Mouse (Mus musculus) layer of hippocampus, adult 11-12 months (tissue): ENCODE results near the gene AB124611.
"Not testable (repeated sequence)": the region's sequence is repeated elsewhere in the genome, so short reads cannot be mapped to it uniquely, and the experiment has no call there.

Experiments
- DNase-seq: peaks from one replicate; pipeline ENCODE4 v3.0.0; 2022; ENCODE audit warnings: low spot score

Gene AB124611

DNA sequence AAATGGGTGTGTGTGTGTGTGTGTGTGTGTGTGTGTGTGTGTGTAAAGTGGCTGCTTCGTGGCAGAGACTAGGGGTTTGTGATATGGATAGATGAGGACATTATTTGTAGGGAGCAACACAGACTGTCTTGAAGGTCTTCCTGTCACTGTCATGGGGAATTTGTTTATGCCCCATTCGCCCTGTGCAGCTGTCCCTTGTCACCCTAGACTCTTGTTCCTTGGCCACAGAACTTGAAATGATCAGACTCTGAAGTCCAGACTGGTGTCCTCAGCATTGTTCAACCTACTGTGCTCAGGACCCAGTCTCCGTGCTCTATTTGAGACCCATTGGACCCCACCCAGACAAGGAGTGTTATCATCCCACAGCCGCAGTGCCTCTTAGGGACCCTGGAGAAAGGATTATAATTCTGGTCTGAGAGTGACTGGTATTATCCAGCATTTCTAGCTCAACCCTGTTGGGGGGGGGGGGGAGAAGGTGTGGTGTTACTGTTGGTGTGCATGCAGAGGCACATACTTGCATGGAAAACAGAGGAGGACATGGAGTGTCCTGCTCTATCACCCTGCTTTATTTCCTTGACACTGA lies 39.1 kb downstream of the AB124611 start:
- DNase-seq: no peak

DNA sequence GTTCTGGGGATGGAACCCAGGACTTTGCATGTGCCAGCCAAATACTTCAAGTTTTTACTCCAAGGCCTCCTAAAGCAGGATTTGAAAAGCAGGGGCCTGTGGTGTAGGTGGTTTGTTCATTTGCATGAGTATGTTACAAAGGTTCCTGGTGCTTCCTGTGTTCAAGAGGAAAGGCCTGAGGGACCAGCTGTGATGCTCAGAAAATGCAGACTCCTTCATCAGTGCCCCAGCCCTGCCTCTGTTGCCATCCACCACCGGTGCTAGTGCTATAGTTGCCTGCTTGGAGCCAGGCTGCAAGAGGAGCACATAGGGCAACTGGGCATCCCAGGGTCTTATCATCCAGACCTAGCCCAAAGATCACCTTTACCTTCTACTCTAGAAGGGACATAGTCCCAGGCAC lies 40.6 kb downstream of the AB124611 start:
- DNase-seq: no peak

DNA sequence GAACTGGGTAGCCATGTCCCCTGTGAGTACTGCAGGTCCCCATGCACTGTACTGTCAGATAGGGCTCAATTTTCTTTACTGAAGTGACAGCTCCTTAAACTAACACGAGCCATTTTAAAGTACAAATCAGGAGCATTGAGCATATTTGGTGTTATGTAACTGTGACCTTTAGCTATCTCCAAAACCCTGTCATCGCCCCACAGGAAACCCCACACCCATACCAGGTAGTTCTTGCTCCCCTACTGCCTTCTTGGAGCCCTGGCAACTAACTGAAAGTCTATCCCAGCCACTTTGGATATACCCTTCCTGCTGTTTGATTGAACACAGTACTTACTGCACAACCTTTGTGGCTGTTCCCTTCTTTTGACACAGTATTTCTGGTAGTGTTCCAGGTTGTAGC lies 41.1 kb downstream of the AB124611 start:
- DNase-seq: no peak

DNA sequence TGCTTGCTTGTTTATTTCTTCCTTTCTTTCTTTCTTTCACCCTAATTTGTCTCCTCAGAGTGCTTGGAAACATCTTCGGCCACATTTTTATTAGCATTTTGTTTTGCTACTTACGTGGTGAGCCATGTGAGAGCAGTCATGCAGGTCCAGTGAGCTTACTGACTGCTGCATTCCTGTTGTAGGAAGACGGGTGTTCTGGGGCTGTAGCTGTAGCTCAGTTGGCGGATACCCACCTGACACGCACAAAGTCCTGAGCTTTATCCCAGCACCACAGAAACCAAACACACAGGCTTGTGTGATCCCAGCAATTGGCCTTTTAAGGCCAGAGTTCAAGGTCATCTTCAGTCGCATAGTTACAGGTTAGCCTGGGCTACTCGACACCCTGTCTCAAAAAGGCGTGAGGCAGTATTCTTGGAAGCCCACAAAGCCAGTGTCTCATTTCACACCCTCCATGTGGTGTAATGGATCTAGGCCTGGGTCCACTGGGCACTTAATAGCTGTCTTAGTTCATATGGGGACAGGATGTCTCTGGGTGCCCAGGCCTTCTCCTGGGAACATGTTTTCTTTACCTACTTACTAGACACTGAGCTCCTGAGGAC lies 42.8 kb downstream of the AB124611 start:
- no peak for DNase-seq

DNA sequence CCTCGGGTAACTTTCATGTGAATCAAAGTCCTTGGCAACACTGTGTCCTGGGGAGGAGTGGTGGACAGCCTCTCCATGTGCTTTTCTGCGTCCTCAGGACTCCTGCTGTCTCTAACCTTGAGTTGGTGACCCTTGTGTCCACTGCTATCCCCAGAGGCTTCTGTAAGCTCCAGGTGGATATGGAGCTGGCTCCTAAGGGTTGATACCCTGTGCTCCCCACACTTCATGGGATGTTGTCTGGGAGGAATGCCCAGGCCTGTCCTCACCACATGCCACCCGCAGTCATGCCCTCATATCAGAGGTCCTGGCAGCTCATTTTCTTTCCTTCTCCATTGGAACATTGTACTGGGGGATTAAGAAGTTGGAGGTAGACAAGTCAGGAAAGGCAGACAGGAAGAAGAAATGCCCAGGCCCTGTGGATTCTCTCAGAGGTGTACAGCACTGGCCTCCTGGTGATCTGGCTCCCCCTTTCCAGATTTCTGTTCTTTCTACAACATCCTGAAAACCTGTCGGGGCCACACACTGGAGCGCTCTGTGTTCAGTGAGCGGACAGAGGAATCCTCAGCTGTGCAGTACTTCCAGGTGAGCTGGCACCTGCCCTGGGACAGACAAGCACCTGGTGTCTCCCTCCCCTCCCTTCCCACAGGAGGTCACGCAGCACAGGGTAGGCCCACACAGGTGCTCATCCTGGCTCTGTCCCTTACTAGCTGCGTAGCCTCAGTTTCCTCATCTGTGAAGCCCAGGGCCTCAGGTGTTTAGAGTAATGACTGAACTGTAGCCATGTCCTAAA lies 48.2 kb downstream of the AB124611 start:
- DNase-seq: no peak

DNA sequence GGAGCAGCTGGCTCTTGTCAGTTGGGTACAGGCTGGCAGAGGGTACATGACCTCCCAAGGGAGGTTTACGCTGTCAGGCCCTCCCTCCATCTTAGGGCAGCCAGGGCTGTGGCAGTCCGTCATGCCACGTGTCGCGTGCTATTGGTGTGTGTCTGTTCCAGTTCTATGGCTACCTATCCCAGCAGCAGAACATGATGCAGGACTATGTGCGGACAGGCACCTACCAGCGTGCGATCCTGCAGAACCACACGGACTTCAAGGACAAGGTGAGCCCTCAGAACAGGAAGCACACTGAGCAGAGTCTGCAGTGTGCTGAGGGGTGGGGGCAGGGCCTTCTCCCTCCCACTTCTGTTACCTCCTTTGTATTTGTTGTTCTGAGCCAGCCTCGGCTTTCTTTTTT lies 49.3 kb downstream of the AB124611 start:
- no peak for DNase-seq

DNA sequence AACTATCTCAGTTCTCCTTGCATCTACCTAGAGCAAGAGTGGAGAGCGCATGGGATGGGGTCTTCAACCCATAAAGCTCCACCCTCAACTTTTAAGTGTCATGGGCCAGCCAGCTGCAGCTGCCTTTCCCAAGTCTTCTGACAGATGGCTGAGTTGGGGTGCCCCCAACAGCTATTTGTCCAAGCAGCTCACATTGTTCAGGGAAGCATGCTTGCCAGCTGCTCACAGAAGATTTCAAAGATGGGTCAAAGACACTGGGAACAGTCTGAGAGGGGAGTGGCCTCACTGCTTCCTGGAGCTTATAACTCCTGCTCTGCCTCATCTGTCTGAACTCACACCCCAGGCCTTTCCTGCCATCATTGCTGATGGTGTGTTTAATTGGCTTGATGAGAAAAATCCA lies 50.3 kb downstream of the AB124611 start:
- DNase-seq: no peak

DNA sequence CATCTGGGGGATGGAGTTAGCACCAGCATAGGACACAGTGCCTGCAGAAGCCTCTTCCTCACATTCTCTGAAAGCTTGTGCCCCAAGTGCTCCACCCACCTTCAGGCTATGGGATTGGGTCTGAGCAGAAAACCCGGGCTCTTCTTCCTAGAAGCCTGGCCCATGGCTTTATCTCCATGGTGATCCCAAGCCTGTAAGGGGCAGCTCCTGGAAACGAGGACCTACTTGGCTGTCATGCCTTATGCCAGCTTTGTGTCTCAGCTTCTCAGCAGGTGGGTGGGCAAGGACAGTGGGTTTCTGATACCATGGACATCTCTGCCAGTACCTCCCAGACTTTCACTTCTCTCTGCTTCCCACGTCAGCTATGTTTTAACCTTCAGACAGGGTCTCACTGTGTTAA lies 52.2 kb downstream of the AB124611 start:
- no peak for DNase-seq

DNA sequence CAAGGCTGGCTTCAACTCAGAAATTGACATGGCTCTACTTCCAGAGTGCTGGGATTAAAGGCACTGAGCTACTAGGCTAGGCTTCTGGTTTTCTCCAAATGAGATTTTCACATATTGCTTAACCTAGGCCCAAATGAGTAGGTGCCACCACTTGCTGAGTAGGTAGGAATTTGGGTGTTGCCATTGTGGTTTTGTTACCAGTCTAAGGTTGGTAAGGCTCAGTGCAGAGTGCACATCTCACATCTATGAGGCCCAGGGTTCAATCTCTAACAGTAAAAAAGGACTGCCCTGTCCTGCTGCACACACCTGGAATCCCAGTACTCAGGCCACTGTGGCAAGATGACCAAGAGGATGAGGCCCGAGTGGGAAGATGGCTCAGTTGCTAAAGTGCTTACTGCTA lies 59.4 kb downstream of the AB124611 start:
- DNase-seq: no peak

DNA sequence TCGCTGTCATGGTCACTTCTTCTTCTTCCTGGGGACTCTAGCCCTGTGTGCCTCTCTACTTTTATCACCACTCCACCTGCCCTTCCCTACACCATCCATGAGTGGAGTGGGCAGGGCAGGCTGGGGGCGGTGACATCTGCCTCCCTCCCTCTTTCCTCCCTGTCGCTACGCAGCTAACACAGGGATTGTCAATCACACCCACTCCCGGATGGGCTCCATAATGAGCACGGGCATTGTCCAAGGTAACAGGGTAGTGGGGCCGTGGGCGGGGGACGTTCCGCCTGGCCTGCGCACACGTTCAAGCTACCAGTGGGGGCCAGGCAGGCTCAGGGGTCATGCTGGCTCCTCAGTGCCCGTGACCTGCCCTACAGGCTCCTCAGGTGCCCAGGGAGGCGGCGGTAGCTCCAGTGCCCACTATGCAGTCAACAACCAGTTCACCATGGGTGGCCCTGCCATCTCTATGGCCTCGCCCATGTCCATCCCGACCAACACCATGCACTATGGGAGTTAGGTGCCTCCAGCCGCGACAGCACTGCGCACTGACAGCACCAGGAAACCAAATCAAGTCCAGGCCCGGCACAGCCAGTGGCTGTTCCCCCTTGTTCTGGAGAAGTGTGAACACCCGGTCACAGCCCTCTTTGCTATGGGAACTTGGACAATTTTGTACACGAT lies 61.8 kb downstream of the AB124611 start:
- DNase-seq: no peak

DNA sequence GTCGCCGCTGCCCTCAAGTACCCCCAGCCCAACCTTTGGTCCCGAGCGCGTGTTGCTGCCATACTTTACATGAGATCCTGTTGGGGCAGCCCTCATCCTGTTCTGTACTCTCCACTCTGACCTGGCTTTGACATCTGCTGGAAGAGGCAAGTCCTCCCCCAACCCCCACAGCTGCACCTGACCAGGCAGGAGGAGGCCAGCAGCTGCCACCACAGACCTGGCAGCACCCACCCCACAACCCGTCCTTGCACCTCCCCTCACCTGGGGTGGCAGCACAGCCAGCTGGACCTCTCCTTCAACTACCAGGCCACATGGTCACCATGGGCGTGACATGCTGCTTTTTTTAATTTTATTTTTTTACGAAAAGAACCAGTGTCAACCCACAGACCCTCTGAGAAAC lies 62.4 kb downstream of the AB124611 start:
- DNase-seq: no peak

DNA sequence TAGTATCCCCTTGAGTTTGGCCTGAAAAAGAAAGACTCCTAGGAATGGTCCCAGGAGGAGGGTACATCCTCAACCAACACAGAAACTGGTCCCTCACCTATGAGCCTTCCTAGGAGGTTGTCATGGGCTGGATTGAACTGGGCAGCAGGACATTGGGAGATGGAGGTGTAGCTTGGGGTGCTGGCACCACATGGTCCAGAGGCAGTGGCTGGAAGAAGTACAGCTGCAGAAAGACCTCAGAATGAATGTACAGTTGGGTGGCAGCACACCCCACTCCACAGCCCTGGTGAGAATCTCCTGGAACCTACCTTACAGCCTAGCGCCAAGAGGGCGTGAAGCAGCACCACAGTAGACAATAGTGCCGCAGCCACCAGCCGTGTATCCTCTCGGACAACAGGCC lies 63.6 kb downstream of the AB124611 start:
- DNase-seq: no peak

DNA sequence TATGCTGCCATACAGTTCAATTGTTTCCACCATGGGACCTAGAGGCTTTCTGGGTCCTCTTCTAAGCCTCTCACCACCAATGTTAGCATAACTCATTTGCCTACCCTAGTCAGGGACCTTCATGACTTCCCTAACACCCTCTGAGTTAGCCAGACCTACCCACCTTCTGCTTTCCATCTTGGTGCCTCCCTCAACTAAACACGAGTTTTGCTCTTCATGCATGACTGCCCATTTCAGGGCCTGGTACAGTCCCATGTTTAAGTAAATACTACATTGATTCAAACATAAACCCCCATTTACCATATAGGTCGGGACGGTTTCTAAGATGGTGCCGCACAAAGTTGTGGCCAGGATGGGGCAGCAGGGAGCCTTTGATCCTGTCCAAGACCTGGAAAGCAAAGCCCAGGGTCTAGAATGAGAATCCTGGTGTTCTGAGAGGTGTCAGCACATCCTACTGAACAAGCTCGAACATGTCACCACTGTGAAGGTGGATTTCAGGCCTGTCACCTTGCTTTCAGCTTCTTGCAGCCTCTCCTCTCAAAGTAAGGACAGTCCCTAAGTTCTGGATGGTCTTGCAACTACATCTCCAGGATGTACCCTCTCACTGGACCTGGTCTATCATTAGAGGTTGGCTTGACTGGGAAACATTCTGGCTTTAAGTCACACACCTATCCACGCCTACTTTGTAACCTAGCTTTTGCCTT lies 65.3 kb downstream of the AB124611 start:
- DNase-seq: no peak

DNA sequence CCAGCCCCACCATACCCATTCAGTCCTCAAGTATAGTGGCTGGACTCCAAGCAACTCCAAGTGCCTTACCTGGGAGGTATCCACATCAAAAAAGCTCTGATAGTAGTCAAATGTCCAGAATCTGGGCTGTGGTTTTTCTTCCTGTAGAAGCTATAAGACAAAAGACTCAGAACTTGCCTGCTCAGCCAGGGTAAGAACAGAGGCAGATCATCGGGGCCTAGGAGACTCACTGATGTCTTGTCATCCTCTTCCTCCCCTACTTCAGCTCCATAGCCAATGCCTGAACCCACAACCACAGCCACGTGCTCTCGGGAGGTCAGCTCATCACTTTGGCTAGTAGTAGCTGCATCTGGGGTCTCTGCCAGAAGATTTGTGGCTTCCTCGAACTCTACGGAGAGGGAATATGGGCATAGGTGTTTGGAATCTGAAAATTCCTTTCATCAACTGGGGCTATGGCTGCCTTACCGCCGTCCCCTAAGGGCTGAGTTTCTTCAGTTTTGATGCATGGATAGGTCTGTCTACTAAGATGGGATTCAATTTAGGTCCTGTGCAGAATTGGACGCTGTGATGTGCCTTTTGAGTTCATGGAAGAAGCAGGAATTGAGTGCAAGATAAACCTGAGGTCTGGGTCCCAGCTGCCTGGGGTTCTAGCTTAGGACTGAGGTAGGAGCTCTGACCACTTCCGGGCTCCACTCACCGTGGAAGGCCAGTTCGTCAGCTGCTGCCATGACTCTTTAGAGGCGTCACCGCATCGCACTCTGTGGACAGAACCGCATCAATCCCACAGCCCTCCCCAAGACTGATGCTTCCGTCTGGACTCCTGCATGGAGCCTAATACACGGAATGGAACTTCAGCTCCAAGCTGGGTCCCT lies 66.1 kb downstream of the AB124611 start:
- peak; percentile 26 for DNase-seq

DNA sequence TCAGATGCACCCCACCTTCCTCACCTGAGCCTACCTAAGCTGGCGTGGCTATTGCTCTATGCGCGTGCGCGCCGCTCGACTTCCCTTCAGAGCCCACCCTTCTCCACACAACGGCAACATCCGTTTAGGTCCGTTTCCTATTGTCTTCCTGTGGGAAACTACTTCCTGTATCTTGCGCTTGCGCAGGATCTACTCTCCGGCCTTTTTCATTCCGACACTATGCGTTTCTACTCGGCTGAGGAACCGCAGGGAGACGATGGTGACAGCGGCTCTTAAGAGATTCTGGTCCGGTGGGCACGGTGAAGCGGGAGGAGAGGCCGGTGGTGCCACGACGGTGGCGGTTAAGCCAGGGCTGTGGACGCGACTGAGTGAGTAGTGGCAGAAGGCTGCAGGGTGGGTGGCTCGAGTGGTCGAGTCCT lies 66.7 kb downstream of the AB124611 start, which contains the start of the genes Timm29 and Yipf2:
TSS of gene Timm29 (plus strand) at position 20 of the 419 bp plus-strand sequence.
TSS of gene Yipf2 (minus strand) at position 126 of the 419 bp plus-strand sequence.
- DNase-seq: peak; percentile 96

DNA sequence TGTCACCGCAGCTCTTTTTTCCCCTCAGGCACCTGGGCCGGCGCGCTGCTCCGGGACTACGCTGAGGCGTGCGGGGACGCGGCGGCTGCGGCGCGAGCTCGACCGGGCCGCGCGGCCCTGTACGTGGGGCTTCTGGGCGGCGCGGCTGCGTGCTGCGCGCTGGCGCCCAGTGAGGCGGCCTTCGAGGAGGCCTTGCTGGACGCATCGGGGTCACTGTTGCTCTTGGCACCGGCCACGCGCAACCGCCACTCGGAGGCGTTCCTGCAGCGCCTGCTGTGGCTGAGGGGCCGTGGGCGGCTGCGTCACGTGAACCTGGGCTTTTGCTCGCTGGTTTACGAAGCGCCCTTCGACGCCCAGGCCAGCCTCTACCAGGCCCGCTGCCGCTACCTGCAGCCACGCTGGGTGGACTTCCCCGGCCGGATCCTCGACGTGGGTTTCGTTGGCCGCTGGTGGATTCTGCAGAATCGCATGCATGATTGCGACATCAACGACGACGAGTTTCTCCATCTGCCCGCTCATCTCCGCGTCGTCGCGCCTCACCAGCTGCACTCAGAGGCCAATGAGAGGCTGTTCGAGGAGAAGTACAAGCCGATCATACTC lies 67.2 kb downstream of the AB124611 start:
- DNase-seq: peak; percentile 57

DNA sequence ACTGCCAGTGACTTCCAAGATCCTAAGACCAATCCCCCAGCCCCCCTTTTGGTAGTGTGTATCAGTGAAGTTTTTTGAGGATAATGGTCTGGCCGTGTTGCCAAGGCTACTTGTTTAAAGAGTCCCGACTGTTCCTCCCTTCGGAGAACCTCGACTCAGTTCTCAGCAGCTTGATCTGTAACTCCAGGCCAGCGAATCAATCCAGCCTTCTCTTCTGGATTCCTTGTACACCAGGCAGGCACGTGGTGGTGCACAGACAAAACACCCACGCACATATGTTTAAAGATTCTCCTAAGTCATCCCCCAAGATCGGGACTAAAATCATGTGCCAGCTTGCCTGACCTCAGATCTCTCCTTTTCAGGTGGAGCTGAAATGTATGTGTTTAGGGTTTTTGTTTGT lies 68.4 kb downstream of the AB124611 start:
- DNase-seq: not testable (repeated sequence)

DNA sequence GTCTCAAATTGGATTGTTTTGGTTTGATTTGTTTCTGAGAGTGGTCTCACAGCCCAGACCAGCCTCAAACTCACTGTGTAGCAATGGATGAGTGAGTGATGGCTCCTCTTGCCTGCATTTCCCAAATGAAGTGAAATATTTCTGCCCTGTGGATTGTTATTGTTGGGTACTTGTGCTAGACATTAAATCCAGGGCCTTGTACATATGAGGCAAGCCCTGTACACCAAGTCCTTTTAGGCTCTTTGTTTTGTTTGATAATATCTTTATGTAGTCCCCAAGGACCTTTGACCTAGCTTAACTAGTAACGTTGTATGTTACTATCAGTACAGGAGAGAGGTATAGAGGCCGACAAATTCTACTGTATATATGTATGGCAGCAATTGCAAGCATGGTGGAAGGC lies 68.9 kb downstream of the AB124611 start:
- DNase-seq: no peak
